Mouse (Mus musculus) adrenal gland, adult (tissue): ENCODE measurements around the gene Grasp.

Experiments used
- DNase-seq, 2 experiments: peaks; one replicate each; pipeline ENCODE4 v3.0.0; 2022 to 2023; ENCODE audit warnings: low spot score in 1 of 2; ENCODE audit not compliant: inconsistent age in 2 of 2

Gene Grasp

DNA sequence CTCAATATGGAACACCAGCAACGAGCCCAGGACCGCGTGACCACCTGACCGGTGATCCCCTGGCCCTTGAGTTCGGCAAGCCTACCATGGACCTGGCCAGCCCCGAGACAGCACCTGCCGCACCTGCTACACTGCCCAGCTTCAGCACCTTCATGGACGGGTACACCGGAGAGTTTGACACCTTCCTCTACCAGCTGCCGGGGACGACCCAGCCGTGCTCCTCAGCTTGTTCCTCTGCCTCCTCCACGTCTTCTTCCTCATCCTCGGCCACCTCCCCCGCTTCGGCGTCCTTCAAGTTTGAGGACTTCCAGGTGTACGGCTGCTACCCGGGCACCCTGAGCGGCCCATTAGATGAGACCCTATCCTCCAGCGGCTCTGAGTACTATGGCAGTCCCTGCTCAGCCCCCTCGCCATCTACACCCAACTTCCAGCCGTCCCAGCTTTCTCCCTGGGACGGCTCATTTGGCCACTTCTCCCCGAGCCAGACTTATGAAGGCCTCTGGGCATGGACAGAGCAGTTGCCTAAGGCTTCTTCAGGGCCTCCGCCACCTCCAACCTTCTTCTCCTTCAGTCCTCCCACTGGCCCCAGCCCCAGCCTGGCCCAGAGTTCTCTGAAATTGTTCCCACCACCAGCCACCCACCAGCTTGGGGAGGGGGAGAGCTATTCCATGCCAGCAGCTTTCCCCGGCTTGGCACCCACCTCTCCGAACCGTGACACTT lies 46.3 kb downstream of the Grasp start:
- peak; percentile 50 to 68 for DNase-seq

DNA sequence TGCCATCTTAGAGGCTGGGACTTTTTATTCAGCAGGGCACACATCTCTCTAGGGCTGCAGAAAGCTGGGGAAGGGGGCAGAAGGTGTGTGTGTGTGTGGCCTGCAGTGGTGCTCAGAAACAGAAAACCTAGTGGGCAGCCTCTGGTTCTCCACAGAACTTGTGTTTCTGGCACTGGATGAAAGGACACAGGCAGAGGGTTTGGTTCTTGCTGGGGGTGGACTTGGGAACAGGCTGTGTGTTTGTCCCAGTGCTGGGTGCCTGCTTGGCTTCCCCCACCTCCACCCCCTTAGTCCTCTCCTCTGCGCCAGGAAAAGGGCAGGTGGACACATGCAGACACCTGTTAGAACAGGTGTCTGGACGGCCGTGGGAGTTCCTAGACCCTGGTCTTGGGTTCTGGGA lies 47.1 kb downstream of the Grasp start:
- DNase-seq = peak; percentile 53 to 57

DNA sequence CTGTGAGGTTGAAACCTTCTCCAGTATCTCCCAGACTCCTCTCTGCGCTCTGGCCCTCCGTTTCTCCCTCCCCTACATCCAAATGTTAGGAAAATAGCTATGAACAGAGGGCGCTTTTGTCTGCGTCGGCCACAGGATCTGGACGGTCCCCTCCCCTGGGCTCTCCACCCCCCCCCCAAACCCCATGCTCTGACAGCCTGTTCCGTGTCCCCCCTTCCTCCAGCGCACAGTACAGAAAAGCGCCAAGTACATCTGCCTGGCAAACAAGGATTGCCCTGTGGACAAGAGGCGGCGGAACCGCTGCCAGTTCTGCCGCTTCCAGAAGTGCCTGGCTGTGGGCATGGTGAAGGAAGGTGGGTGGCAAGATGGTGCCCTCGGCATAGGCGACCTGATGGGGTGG lies 47.5 kb downstream of the Grasp start:
- DNase-seq = peak in 1 of 2 experiments; percentile 27

DNA sequence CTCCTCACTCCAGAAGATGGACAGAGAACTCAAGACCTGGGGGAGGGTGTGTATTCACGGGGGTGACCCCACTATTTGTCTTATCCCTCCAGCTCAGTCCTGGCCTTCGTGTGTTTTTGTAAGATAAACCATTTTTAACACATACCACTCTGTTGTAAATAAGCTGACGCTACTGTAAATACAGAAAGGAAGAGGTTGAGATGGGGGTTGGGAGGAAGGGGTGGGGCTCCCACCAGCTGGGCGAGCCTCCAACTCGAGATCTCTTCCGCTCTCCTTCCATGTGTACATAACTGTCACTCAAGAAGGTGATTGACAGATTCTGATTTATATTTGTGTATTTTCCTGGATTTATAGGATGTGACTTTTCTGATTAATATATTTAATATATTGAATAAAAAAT lies 50.4 kb downstream of the Grasp start:
- DNase-seq = peak in 1 of 2 experiments; percentile 61

DNA sequence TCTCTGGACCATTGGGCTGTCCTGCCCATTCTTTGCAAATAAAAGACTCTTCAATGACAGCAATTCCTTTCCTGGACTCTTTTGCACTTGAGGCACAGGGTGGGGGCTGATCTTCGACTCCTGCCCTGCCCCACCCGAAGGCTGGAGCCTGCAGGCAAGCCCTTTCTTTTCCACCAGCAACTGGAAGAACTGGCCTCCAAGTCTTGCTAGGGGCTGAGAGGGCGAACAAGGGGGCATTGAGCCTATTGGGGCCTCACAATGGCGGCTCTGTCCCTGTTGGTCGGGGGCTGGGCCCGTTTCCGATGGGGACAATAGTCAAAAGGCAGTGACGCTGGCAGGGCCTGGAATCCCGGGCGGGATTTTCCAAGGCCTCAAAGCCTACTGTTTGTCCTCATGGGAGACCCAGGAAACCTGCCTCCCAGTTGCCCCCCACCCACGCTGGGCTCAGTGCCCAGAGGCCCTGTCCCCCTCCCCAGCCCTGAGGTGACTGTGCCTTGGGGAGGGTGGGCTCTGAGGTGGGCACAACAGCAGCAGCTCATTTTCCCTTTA lies 53.4 kb downstream of the Grasp start:
- peak; percentile 42 to 69 for DNase-seq

DNA sequence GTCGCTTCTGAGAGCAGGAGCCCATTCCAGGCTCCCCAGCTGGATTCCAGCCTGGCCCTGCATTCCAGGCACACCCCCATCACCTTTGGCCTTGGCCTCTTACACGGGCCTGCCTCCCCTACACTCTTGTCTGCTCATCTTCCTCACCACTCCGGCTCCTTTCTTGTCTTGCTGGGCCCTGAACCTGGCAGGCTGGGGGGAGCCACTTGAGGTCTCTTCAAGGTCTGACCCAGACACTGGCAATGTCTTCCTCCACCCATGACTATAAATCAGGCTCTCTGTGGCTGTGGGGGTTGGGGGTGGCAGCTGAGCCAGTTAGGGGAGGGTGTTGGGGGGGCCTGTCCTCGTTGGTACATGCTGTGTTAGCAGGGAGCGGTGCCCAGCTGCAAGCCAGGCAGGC lies 54.6 kb downstream of the Grasp start:
- DNase-seq = peak; percentile 79 to 82

DNA sequence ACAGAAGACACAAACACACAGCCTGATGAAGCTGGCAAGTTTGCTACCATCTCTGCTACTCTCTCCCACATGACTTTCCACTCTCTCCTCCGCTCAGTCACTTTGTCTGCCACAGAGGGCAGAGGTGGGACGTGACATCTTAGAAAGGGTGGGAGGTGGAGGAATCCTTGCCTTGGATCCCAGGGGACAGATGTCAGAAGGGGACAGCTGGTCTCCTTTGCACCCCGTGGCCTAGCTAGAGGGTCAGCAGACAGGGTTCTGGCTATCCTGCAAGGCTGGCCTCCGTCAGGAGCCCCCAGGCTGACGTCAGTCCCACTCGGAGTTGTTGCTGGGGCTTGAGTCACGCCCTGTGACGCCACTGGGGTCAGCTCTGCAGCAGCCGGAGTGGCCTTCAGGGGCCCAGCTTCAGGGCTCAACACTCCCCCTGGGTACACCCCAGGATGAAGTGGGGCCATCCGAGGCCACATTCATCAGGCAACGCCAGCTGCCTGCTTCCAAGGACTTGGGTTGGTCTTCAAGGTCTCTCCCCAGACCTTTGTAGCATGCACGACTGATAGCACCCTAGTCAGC lies 55.5 kb downstream of the Grasp start:
- peak; percentile 97 for DNase-seq
